Mouse (Mus musculus) spleen, adult 2 months (tissue): ENCODE data around the gene Arhgef7. TPM values are rescaled to one million over a fixed set of nuclear protein-coding genes. Genes with fewer than 3 reads are reported as not detected.

Experiments
- DNase-seq, 2 experiments: peaks; one replicate each; pipeline versions ENCODE4 v3.0.0 to v3.0.0-alpha.2; 2012 to 2021; ENCODE audit warnings: low spot score in 2 of 2, low read depth in 1 of 2
- H3K27ac ChIP-seq: fragments of 200-500 bp; 2 replicates; pipeline ENCODE4 v1.5.1; 2012; ENCODE audit warnings: low read length, inconsistent platforms; ENCODE audit not compliant: insufficient read depth
- H3K27me3 ChIP-seq: fragments of 200-500 bp; 2 replicates; pipeline ENCODE4 v1.6.1; 2012; ENCODE audit warnings: mild to moderate bottlenecking, moderate library complexity, low read length, inconsistent platforms; ENCODE audit not compliant: control insufficient read depth, insufficient read depth
- H3K36me3 ChIP-seq: fragments of 200-500 bp; 2 replicates; pipeline ENCODE4 v1.6.1; 2012; ENCODE audit warnings: mild to moderate bottlenecking, low read length, inconsistent platforms; ENCODE audit not compliant: control insufficient read depth, insufficient read depth
- H3K4me1 ChIP-seq: fragments of 200-500 bp; 2 replicates; pipeline ENCODE4 v1.6.1; 2011; ENCODE audit warnings: inconsistent platforms; ENCODE audit not compliant: control insufficient read depth, insufficient read depth, insufficient read length
- H3K4me3 ChIP-seq: fragments of 200-500 bp; 2 replicates; pipeline ENCODE4 v1.5.1; 2011; ENCODE audit warnings: mild to moderate bottlenecking, inconsistent platforms; ENCODE audit not compliant: insufficient read depth, insufficient read length; ENCODE audit errors: extremely low read depth
- CTCF ChIP-seq: fragments of 200-500 bp; IDR thresholded peaks from 2 replicates; pipeline ENCODE4 v1.5.1; 2011; ENCODE audit warnings: mild to moderate bottlenecking, inconsistent platforms; ENCODE audit not compliant: insufficient read depth, insufficient read length, insufficient replicate concordance; ENCODE audit errors: extremely low read depth
- POLR2A ChIP-seq: fragments of 200-500 bp; IDR thresholded peaks from 2 replicates; pipeline ENCODE4 v1.6.1; 2011; ENCODE audit warnings: low read depth, low read length, inconsistent platforms
- WGBS: fragments of 180-500 bp; shearing (Covaris S2); methylation state at CpG from one replicate; pipeline ENCODE4 v1.1.7; 2018; 5-methylcytosine and 5-hydroxymethylcytosine counted together
- polyA plus RNA-seq: library from polyadenylated mRNA; depleted of rRNA; stranded (reverse); fragments of >200 nt; gene quantifications from 2 replicates; pipeline ENCODE4 v1.2.3, GENCODE M21; 2012

Arhgef7 gene
- polyA plus RNA-seq, 1 experiment = 21.9 TPM

- Histone ChIP-seq H3K36me3 (peaks cover 19% of the 10 kb centered on the region), H3K4me3 (no peak overlapping the region), H3K4me1 (0 out of 2 replicates have a peak, but pooled peaks cover 3% of the 10 kb centered on the region), H3K27ac (no peak overlapping the region), H3K27me3 (no peaks in the 10 kb centered on the region)
- no peak for DNase-seq
- TF ChIP-seq CTCF = no peak
- no peak for TF ChIP-seq POLR2A
- whole genome bisulfite sequencing = 94% methylated on average over 8 of the region's 8 CpGs
These were observed 69.6 kb downstream of the Arhgef7 start for GRCm38 (mm10) chr8:11797128-11797527.

GRCm38 (mm10) chr8:11797729-11798479 is 70.4 kb downstream of the Arhgef7 start:
- H3K27me3 ChIP-seq = no peaks in the 10 kb centered on the region
- no peak for TF ChIP-seq POLR2A
- 0 out of 2 replicates have a peak, but pooled peaks cover 3% of the 10 kb centered on the region for H3K4me1 ChIP-seq
- peaks cover 18% of the 10 kb centered on the region for H3K36me3 ChIP-seq
- no peak overlapping the region for H3K27ac ChIP-seq
- no peak for DNase-seq
- 88% methylated on average over 14 of the region's 14 CpGs for WGBS
- no peak overlapping the region for H3K4me3 ChIP-seq

- H3K27me3 ChIP-seq = no peaks in the 10 kb centered on the region
- H3K36me3 ChIP-seq = peaks cover 14% of the 10 kb centered on the region
- DNase-seq = no peak
- H3K27ac ChIP-seq = no peak overlapping the region
- no peak overlapping the region for H3K4me3 ChIP-seq
- 0 out of 2 replicates have a peak, but pooled peaks cover 3% of the 10 kb centered on the region for H3K4me1 ChIP-seq
- 97% methylated on average over 4 of the region's 4 CpGs for WGBS
- TF ChIP-seq POLR2A = no peak
- no peak for TF ChIP-seq CTCF
These were observed 71.0 kb downstream of the Arhgef7 start for GRCm38 (mm10) chr8:11798480-11798867.

- H3K27me3 ChIP-seq = no peaks in the 10 kb centered on the region
- WGBS = 93% methylated on average over 3 of the region's 3 CpGs
- TF ChIP-seq POLR2A (no peak), CTCF (no peak)
- H3K4me3 ChIP-seq = no peak overlapping the region
- no peak overlapping the region for H3K27ac ChIP-seq
- H3K36me3 ChIP-seq = peaks cover 14% of the 10 kb centered on the region
- H3K4me1 ChIP-seq = 0 out of 2 replicates have a peak, but pooled peaks cover 3% of the 10 kb centered on the region
- no peak for DNase-seq
These were observed 71.6 kb downstream of the Arhgef7 start for GRCm38 (mm10) chr8:11799098-11799497.

DNA sequence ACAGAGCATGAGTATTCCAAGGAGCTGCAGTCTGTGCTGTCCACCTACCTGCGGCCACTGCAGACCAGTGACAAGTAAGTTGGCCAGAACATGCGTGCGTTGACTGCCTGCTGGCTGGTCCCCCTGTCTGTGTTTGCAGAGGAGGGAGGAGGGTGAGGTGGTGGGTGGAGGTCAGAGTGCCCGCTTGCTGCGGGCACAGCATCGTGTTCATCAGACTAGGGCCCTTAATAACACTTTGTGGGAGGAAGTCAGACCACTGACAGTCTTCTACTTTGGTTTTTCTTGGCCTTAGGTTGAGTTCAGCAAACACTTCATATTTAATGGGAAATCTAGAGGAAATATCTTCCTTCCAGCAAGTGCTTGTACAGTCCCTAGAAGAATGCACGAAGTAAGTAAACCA is 73.0 kb downstream of the Arhgef7 start:
- peaks cover 15% of the 10 kb centered on the region for H3K36me3 ChIP-seq
- 0 out of 2 replicates have a peak, but pooled peaks cover 3% of the 10 kb centered on the region for H3K4me1 ChIP-seq
- DNase-seq = no peak
- H3K4me3 ChIP-seq = no peak overlapping the region
- no peaks in the 10 kb centered on the region for H3K27me3 ChIP-seq
- WGBS = 88% methylated on average over 7 of the region's 7 CpGs
- H3K27ac ChIP-seq = no peak overlapping the region
- no peak for TF ChIP-seq POLR2A
- no peak for TF ChIP-seq CTCF

DNA sequence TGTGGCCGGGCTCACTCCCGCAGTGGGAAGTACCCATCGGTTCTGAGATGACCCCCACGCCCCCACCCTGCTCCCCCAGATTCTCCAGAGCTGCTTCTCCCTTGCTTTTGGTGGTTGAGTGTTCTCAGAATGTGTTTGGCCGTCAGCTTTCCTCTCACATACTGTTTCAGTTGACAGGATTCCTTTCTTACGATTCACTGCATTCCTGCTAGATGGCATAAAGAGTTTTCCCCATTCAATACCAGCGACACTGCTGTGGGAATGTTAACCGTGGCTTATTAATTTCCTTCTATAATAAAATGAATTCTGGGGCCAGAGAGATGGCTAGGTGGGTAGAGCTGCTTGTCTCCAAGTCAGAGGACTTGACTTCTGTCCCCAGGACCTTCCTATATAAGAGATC is 74.0 kb downstream of the Arhgef7 start:
- 92% methylated on average over 8 of the region's 8 CpGs for WGBS
- Histone ChIP-seq H3K27me3 (no peaks in the 10 kb centered on the region), H3K4me1 (no peaks in the 10 kb centered on the region), H3K27ac (no peak overlapping the region), H3K36me3 (peaks cover 19% of the 10 kb centered on the region), H3K4me3 (no peak overlapping the region)
- DNase-seq = no peak
- TF ChIP-seq POLR2A (no peak), CTCF (no peak)

- WGBS = 84% methylated on average over 4 of the region's 4 CpGs
- Histone ChIP-seq H3K27ac (no peak overlapping the region), H3K4me1 (no peaks in the 10 kb centered on the region), H3K27me3 (no peaks in the 10 kb centered on the region), H3K36me3 (peaks cover 35% of the 10 kb centered on the region), H3K4me3 (no peak overlapping the region)
- no peak for TF ChIP-seq CTCF
- TF ChIP-seq POLR2A = no peak
- no peak for DNase-seq
These were observed 77.4 kb downstream of the Arhgef7 start for GRCm38 (mm10) chr8:11804914-11805313.
